Mouse (Mus musculus) adrenal gland, postnatal 10 days (tissue): ENCODE data around the gene Krt80. TPM values are rescaled to one million over a fixed set of nuclear protein-coding genes. Genes with fewer than 3 reads are reported as not detected.

Experiments used
- DNase-seq: peaks from one replicate; pipeline ENCODE4 v3.0.0; 2021; ENCODE audit warnings: mixed read lengths
- total RNA-seq, 2 experiments: library from RNA; stranded (reverse); gene quantifications; 2 replicates each; pipeline ENCODE4 v1.2.3; 2021

Krt80 gene
- total RNA-seq, 2 experiments from 2014 or later, result 0.75 to 0.76 TPM

- DNase-seq, result peak; percentile 69
These were observed 4.9 kb upstream of the Krt80 start for GRCm38 (mm10) chr15:101374879-101375278.

GRCm38 (mm10) chr15:101373286-101373898 lies 3.4 kb upstream of the Krt80 start:
- no peak for DNase-seq

DNA sequence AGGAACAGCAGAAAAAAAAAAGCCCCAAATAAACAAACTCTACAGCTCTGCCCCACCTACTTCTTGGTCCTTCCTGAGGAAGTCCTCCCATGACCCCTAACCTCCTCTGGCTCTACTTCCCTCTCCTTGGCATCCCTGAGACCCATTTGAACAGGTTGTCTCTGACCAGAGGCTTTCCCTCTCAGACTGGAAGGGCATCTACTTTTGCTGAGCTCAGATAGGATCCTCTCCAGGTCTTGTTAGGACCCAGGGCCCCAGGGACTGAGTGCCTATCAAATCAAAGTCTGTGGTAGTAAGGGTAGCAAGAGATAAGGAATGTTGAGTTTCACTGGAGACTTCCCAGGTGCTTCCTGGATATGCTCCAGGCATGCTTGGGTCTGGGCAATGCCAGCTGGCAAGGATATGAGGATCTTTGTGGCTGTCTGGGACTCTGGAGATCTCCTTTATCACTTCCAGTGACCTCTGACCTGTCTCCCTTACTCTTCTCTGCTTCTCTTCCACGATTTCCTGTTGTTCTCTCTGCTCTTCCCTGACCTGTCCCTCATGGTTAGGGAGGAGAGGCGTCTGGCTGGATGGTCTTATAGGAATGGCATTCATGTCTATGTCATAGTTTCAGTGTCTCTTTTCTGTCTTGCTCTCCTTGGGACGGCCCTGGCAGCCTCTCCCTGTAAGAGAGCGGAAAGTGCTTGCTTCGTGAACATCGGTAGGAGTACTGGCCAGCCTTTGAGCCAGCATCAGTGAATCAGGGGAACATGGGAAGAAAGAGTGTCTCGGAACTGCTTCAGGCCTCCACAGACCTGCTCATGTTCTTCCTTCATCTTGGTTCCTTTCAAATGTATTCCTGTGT lies 2.4 kb upstream of the Krt80 start:
- DNase-seq, result no peak

GRCm38 (mm10) chr15:101371141-101371985 lies 1.4 kb upstream of the Krt80 start:
- no peak for DNase-seq

- peak; percentile 73 for DNase-seq
These were observed 421 bp downstream of the Krt80 start for GRCm38 (mm10) chr15:101369382-101370100.

DNA sequence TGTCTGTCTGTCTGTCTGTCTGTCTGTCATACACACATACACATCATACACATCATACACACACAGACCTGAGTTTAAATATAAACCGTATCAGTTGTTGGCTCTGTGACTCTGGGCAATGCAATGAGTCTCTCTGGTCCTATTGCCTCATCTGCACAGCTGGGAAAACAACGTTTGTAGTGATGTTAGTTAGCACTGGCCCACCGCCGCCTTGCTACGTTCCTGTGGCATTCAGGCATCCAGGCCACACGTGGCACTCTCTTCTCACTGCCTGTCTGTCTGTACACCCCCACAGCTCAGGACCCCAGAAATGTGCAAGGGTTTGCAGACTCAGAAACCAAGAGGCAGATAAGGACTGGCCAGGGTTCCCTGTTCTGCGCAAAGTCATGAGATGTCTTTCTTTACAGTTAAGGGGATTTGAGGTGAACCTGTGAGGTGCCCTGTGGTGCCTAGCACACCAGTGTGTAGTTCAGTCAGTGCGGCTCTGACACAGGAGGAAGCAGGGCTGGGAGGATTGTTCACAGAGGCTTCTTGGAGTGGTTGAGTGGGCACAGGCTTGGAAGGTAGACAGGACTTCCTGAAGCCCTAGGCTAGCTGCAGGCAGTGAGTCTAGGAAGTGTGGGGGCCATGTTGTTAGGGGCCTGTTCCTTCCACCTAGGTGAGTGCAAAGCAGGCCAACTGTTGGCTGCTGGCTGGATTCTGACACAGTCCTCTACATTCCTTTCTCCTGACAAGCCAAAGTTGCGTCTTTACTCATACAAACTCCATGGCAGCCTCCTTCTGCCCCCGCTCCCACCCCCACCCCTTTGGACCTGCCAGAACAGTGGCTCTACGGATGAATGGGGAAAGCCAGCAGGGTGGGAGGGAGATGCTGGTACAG lies 1.2 kb downstream of the Krt80 start:
- DNase-seq, result no peak

DNA sequence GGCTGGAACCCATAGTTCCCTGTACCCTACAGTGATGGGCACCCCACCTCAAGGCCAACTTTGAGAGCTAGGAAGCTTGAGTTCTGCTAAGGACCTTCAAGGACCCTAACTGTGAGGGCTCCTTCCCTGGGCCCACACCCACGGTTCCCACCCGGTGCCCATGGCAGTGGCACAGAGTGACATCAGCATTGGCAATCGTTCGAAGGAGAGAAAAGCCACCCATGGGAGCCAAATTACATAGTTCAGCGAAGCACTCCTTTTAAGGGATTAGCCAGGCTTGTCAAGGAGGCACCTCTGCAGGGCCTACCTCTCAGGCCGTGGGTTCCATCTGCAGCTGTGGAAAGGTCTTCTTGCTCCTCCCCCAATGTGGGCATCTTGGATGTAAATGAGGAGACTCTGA lies 1.9 kb downstream of the Krt80 start:
- no peak for DNase-seq

GRCm38 (mm10) chr15:101367497-101367896 lies 2.5 kb downstream of the Krt80 start:
- no peak for DNase-seq

DNA sequence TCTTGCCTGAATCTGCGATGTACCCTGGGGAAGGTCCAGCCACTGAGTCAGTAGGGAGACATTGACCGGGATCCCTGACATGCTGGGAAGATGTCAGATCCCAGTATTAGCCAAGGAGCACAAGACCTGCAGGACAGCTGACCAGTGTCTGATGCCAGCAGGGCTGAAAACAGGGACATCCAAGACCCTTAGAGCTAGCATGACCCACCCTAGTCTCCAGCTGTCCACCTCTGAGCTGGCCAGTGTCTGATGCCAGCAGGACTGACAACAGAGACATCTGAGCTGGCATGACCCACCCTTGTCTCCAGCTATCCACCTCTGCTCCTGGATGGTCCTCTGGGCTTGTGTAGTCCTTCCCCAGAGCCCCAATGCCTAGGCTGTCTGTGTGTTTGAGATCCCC lies 3.0 kb downstream of the Krt80 start:
- DNase-seq, result no peak

GRCm38 (mm10) chr15:101366482-101366881 lies 3.5 kb downstream of the Krt80 start:
- no peak for DNase-seq

GRCm38 (mm10) chr15:101365721-101366120 lies 4.2 kb downstream of the Krt80 start:
- no peak for DNase-seq

GRCm38 (mm10) chr15:101364891-101365671 lies 4.9 kb downstream of the Krt80 start:
- no peak for DNase-seq

- DNase-seq, result no peak
These were observed 5.5 kb downstream of the Krt80 start for GRCm38 (mm10) chr15:101364425-101364824.

DNA sequence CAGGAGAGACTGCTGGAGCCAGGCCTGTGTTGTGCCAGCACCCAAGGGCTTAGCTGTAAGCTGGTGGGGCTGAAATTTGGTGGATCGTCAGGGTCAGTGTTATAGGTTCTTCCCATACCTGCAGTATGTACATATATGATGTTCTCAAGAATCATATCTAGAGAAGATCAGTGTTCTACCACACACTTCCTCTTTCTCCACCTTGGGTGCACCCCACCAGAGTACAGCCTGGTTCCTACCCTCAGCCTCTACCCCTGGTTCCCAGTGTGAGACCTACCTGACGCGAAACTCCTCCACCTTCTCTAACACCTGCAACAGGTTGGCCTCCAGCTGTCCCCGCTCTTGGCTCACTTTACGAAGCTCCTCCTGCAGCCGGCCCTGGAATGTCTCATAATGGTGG lies 6.0 kb downstream of the Krt80 start:
- no peak for DNase-seq

DNA sequence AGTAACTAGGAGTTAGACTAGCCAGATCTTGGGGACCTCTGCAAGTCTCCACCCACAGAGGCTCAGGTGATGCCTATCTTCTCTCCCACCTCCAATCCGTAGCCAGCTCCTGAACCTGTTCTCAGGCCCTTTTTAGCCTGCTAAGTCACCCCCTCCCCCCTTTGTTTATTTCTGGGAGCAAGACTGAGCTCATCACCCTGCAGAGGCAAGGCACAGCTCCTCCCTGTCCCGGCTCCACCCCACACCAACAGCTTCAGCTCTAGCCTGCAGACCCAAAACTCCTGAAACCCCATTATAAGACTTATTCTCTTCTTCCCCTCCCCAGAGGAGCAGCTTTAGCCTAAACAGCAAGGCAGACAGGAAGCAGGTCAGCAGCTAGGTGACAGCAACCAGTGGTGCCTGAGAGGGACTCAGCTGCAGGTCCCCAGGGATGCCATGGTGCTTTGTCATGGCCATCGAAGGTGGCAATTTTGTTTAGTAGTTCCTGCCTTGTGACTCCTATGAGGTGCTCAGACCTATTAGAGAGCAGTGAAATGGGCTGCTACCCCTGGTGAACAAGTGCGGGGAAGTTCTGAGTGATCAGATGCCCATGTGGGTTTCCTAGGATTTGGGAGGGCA lies 7.5 kb downstream of the Krt80 start:
- DNase-seq, result no peak

GRCm38 (mm10) chr15:101355382-101355786 lies 14.6 kb downstream of the Krt80 start:
- DNase-seq, result no peak

GRCm38 (mm10) chr15:101352706-101353465 lies 17.1 kb downstream of the Krt80 start:
- DNase-seq, result no peak

- DNase-seq, result no peak
These were observed 17.9 kb downstream of the Krt80 start for GRCm38 (mm10) chr15:101352047-101352446.
